Mouse (Mus musculus): Measurements from ENCODE around the gene Ap1s3.
A peak's percentile ranks its signal among the peaks of the same experiment; 100 is the strongest.

Ap1s3 gene

GRCm38 (mm10) chr1:79592721-79593277 lies 79.0 kb downstream of the Ap1s3 start:
- Histone ChIP-seq H3K27me3 (ENCODE audit: control insufficient read depth, insufficient read depth, low read length, poor library complexity, severe bottlenecking) (no peaks in the 10 kb centered on the region; the same call in 1 of the 2 replicates), H3K36me3 (ENCODE audit: control insufficient read depth, insufficient read depth, low read length, poor library complexity, severe bottlenecking) (no peaks in the 10 kb centered on the region)
- DNase-seq (ENCODE audit: low read depth, low spot score), result no peak

GRCm38 (mm10) chr1:79591091-79591490 lies 80.7 kb downstream of the Ap1s3 start:
- DNase-seq (ENCODE audit: low read depth, low spot score), result no peak
- Histone ChIP-seq H3K27me3 (ENCODE audit: control insufficient read depth, insufficient read depth, low read length, poor library complexity, severe bottlenecking) (no peaks in the 10 kb centered on the region; the same call in 1 of the 2 replicates), H3K36me3 (ENCODE audit: control insufficient read depth, insufficient read depth, low read length, poor library complexity, severe bottlenecking) (no peaks in the 10 kb centered on the region)

GRCm38 (mm10) chr1:79589971-79590763 lies 81.6 kb downstream of the Ap1s3 start:
- Histone ChIP-seq H3K27me3 (ENCODE audit: control insufficient read depth, insufficient read depth, low read length, poor library complexity, severe bottlenecking) (no peaks in the 10 kb centered on the region; the same call in 1 of the 2 replicates), H3K36me3 (ENCODE audit: control insufficient read depth, insufficient read depth, low read length, poor library complexity, severe bottlenecking) (no peaks in the 10 kb centered on the region)
- no peak for DNase-seq (ENCODE audit: low read depth, low spot score)

GRCm38 (mm10) chr1:79589424-79589823 lies 82.3 kb downstream of the Ap1s3 start:
- DNase-seq (ENCODE audit: low read depth, low spot score), result no peak
- Histone ChIP-seq H3K27me3 (ENCODE audit: control insufficient read depth, insufficient read depth, low read length, poor library complexity, severe bottlenecking) (no peaks in the 10 kb centered on the region; the same call in 1 of the 2 replicates), H3K36me3 (ENCODE audit: control insufficient read depth, insufficient read depth, low read length, poor library complexity, severe bottlenecking) (no peaks in the 10 kb centered on the region)

GRCm38 (mm10) chr1:79581136-79581679 lies 90.6 kb downstream of the Ap1s3 start:
- H3K36me3 ChIP-seq (ENCODE audit: control insufficient read depth, insufficient read depth, low read length, poor library complexity, severe bottlenecking), result no peaks in the 10 kb centered on the region
- no peaks in the 10 kb centered on the region for H3K27me3 ChIP-seq (ENCODE audit: control insufficient read depth, insufficient read depth, low read length, poor library complexity, severe bottlenecking)
- DNase-seq (ENCODE audit: low read depth, low spot score), result peak; percentile 62

- DNase-seq (ENCODE audit: low read depth, low spot score), result no peak
- Histone ChIP-seq H3K36me3 (ENCODE audit: control insufficient read depth, insufficient read depth, low read length, poor library complexity, severe bottlenecking) (no peaks in the 10 kb centered on the region), H3K27me3 (ENCODE audit: control insufficient read depth, insufficient read depth, low read length, poor library complexity, severe bottlenecking) (no peaks in the 10 kb centered on the region)
Measured at GRCm38 (mm10) chr1:79577357-79577756, 94.4 kb downstream of the Ap1s3 start.

- no peaks in the 10 kb centered on the region for H3K27me3 ChIP-seq (ENCODE audit: control insufficient read depth, insufficient read depth, low read length, poor library complexity, severe bottlenecking)
- no peak for DNase-seq (ENCODE audit: low read depth, low spot score)
Measured at GRCm38 (mm10) chr1:79571912-79572311, 99.9 kb downstream of the Ap1s3 start.

GRCm38 (mm10) chr1:79571126-79571525 lies 100.6 kb downstream of the Ap1s3 start:
- no peak for DNase-seq (ENCODE audit: low read depth, low spot score)
- H3K27me3 ChIP-seq (ENCODE audit: control insufficient read depth, insufficient read depth, low read length, poor library complexity, severe bottlenecking), result no peaks in the 10 kb centered on the region

More at GRCm38 (mm10) chr1:79571912-79572311, 99.9 kb downstream of the Ap1s3 start:
- H3K36me3 ChIP-seq (ENCODE audit: control insufficient read depth, insufficient read depth, low read length, poor library complexity, severe bottlenecking), result no peaks in the 10 kb centered on the region

GRCm38 (mm10) chr1:79561186-79561585 lies 110.6 kb downstream of the Ap1s3 start:
- no peaks in the 10 kb centered on the region for H3K27me3 ChIP-seq (ENCODE audit: control insufficient read depth, insufficient read depth, low read length, poor library complexity, severe bottlenecking)
- H3K36me3 ChIP-seq (ENCODE audit: control insufficient read depth, insufficient read depth, low read length, poor library complexity, severe bottlenecking), result no peaks in the 10 kb centered on the region
- no peak for DNase-seq (ENCODE audit: low read depth, low spot score)

More at GRCm38 (mm10) chr1:79571126-79571525, 100.6 kb downstream of the Ap1s3 start:
- H3K36me3 ChIP-seq (ENCODE audit: control insufficient read depth, insufficient read depth, low read length, poor library complexity, severe bottlenecking), result no peaks in the 10 kb centered on the region
